Mouse (Mus musculus): Measurements from ENCODE around the gene Rpl6. TPM values are rescaled to one million over a fixed set of nuclear protein-coding genes. Genes with fewer than 3 reads are reported as not detected.

Gene Rpl6
- total RNA-seq (2021): 100 to 1,000 TPM; 382 to 446 TPM
- long read RNA-seq, experiment 1, transcript Rpl6-203 (2 exons, 565 nt): minor isoform, 5 of 353 reads
- long read RNA-seq, experiment 1, transcript Rpl6-201 (7 exons, 1,270 nt): major isoform, 292 of 353 reads
- long read RNA-seq, experiment 1, partial matches to known transcripts: 52 of 353 reads
- long read RNA-seq, experiment 1, other reads (novel, unspliced or antisense): 4 of 353 reads
- long read RNA-seq, experiment 2, transcript Rpl6-201 (7 exons, 1,270 nt): major isoform, 443 of 516 reads
- long read RNA-seq, experiment 2, partial matches to known transcripts: 67 of 516 reads
- long read RNA-seq, experiment 2, other reads (novel, unspliced or antisense): 1 of 516 reads

DNA sequence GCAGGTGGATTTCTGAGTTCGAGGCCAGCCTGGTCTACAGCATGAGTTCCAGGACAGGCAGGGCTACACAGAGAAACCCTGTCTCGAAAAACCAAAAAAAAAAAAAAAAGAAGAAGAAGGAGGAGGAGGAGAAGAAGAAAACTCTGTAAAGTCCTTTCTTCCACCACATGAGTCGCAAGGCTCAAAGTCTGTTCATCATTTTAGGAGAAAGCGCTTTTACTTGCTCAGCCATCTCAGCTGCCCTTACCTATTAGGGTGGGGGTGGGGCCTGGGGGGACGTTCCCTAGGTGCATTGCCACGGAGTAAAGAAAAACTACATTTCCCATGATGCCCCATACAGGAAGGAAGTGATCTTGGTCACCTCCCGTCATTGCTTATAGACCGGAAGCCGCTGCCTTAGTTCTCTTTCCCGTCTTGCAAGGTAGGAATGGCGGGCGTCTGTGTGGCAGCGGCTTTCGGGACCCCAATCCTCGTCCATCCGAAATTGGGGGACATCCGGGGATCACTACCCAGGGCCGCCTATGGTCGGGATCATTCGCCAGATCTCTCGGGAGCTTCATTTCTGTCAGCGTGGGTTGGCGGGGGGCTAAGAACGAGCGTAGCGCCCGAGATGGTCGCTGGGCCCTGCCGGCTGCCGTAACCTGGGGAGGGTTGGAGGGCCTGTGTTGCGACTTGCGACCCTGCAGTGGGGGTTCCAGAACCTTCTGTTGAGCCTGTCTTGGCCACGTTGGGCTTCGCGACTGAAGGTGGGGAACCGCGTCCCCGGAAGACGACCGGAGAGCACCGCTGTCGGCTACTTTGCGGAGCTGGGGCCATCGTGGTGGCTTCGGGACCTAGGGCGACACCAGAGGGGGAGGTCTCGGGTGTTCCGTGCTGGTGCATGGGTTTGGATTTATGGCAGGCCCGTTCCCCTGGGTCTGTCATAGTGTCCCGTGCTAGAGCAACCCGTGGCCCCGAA is at the start of gene Rpl6:
Rpl6 (plus strand) TSS at position 350 of the 958 bp plus-strand sequence.
- DNase-seq: peak; percentile 64 to 70
- intact Hi-C loops (cut with DNase I): loop anchor here (5.0 kb wide), 1 partner anchor 193 kb away; the partner anchor contains the start of gene Naa25

DNA sequence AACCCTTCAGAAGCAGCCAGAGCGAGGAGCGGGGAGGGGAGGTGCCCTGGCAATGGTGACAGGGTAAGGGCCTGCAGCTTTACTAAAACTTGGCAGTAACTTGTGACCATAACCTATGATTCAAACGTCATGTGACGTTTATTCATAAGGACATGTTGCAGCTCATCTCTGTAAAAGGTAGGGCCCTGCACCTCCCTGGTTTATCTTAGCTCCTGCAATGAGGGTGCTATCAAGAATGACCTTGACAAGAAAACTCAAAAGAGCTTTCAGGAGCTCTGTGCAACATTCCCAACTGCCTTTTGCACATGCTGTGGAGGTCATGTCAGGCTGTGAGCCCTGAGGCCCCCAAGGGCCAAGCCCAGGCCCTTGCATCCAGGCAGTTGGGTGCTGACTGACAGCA is 48.2 kb upstream of the Rpl6 start:
- DNase-seq: no peak
- intact Hi-C loops (cut with DNase I): no loop called here

DNA sequence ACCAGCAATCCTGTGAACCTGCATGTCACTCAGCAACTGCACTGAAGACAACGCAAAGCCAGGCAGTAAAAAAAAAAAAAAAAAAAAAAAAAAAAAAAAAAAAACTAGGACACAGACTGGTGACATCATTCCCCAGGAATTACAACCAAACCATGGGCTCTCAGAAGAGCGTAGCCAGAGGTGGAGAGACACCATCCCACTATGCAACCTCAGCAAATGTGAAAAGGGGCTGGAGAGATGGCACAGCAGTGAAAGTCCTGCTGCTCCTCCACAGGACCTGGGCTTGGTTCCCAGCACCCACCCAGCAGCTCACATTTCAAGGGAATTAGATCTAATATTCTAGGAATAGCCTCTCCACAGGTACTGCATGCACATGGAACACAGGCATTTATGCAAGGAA is 47.3 kb upstream of the Rpl6 start:
- intact Hi-C loops (cut with DNase I): no loop called here
- no peak for DNase-seq

DNA sequence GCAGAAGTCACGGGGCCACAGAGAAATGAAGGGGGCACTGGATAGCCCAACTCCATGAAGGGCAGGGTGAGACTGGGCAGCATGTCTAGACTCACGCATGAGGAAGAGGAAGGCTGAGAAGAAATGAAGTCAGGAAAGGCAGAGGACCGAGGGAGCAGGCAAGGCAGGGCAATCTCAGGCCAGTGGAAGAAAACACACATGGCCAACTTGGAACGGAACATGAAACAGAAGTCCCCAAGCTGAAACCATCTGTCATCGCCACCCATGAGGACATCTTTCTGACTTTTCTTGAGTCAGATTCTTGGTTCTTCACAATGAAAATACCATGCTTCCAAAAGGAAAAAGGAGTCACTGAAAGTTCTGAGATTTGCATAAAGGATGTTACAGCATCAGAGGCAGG is 46.8 kb upstream of the Rpl6 start:
- intact Hi-C loops (cut with DNase I): no loop called here
- no peak for DNase-seq

DNA sequence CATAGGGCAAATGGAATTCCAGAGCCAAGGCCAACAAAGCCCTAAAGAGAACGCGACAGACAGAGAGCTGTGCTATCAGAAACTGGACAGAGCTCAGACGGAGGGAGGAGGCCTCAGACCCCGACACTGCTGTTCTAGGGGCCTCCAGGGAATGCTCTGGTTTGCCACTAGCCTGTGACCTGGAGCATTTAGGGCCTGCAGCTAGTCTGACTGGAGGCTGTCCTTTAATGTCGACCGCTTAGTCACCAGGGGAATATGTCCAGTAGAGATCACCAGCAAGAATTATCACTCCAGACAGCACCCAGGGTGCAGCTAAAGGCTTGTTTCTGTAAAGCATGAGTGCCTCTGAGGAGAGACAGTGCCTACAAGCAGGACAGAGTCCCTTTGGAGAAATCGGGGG is 45.3 kb upstream of the Rpl6 start:
- DNase-seq: no peak
- intact Hi-C loops (cut with DNase I): no loop called here

DNA sequence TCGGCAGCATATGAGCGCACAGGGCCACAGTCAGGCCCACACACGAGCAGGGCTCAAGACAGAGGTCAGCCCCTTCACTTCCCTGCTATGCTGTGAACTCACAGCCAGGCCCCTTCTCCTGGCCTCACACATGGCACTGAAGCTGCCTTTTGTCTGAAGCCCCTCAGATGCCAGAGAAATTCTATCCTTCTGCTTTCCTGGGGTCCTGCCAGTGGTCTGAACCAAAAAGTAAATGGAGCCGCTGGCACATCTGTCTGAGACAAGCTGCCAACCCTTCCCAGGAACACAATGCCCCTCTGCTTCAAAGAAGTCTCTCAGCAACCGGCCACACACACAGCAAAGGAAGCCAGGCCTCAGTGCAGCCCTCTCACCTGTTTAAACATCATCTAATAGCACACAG is 42.0 kb upstream of the Rpl6 start:
- intact Hi-C loops (cut with DNase I): no loop called here
- DNase-seq: no peak

DNA sequence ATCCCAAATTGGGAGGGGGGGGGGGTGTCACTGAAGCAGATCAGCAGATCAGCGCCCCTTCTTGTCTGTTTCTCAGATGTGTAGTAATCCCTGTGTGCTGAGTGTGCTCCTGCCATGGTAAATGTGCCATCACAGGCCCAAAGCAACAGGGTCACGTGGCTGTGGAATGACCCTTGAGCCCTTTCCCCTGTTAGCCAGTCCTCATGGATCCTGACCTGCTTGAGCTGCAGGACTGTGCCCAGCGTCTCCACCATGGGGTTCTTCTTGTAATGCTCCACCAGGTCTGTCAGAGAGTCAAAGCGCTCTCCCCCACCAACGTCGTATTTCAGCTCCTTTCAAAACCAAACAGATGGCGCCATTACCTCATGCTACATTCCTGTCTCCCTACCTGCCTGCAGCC is 41.4 kb upstream of the Rpl6 start:
- DNase-seq: no peak
- intact Hi-C loops (cut with DNase I): no loop called here

DNA sequence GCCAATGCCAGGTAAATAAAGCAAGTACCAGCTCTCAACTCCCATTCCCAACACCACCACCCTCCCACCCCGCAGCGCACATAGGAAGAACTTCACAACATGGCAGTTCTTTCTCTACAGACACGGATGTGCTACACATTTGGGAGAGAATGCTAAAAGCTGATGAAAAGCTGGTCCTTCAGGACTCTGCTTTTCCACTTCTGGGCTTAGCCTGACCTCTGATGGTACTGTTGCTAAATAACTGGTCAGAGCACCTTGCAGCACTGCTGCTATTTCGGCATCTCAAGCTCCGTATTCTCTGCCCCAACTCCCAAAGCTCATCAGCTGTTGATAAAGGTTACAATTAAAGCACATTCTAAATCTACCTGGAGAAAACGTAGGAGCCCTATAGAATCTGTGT is 37.4 kb upstream of the Rpl6 start:
- intact Hi-C loops (cut with DNase I): no loop called here
- no peak for DNase-seq

DNA sequence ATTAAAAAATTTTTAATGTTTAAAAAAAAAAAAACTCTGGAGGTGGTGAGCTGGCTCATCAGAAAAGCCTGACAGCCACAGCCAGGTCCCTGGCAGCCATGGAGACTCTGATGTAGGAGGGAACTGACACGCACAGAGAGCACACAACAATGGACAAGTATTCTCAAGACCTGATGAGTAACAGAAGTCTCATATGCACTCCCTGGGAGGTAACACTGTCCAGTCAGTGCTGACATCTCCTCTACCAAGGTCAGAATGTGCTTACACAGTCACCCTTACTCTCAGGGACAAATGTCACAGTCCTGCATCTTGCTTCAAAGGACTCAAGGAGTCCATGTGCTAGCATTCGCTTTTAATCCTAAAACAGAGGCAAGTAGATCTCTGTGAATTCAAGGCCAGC is 34.7 kb upstream of the Rpl6 start:
- intact Hi-C loops (cut with DNase I): no loop called here

DNA sequence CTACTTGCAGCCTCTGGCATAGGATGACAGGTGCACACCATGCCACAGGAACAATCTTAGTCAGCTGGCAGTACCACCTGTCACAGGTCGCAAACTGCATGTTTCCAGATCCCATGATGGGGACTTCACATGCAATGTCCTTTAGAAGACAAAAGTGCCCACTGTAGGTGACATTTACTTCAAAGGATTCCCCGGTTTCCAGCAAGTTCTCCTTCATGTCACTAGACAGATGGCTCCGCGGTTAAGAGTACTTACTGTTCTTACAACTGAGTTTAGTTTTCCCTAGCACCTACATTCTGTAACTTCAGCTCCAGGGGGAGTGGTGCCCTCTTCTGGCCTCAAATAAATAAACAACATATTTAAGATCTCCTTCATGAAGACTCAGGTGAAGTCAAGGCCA is 31.4 kb upstream of the Rpl6 start:
- DNase-seq: no peak

More for the DNA sequence above, 34.7 kb upstream of the Rpl6 start:
- DNase-seq: no peak

DNA sequence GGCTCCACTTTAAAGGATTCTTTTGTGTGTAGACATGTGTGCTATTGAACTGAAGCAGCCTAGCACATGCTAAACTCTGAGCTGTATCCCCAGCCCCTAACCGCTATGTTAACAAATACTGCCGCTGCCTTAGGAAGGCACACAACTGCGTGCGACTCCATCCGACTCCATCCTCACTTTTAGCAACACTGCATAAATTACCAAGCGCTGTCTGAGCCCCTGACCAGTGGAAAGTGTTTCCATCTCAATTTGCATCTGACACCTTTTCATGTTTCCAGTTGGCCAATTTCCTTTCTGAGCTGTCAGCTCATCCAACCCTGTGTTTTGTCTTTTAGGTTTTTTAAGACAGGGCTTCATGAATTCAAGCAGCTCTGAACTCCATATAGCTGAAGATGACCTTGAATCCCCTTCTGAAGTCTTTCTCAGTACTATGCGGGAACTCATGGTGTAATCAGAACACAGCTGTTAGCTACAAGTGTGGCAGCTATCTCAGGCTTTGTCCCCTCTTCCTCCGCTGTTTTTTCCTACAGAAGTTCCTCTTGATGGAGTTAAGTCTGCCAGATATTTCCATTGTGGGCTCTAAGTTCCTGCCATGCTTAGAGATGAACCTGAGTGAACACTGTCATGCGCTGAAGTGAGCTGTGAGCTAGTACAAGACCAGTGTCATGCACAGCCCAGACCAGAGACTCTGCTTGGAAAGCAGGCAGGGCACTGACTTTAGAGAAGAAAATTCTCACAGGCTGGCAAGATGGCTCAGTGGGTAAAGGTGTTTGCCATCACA is 25.0 kb upstream of the Rpl6 start:
- DNase-seq: no peak
- intact Hi-C loops (cut with DNase I): no loop called here

More for the DNA sequence above, 31.4 kb upstream of the Rpl6 start:
- intact Hi-C loops (cut with DNase I): loop anchor here (2.0 kb wide), 1 partner anchor 218 kb away; no protein-coding TSS in a partner anchor

DNA sequence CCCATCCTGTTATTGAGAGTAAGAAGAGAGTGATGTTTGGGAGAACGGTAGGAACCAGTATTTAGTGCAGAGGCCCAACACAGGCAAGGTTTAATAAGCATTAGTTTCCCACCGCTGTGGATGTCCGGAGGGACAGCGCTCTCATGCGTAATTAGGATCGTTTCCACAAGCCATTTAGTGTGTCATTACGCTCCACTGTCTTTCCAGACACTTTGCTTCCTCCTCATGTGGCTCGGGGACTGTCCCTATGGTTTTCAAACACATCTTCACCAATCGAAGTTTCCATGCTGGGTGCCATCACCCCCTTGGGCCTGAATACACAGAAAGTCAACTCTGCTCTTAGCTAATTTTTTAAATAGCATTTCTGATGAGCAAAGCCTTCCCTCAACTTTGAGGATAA is 21.0 kb upstream of the Rpl6 start:
- no peak for DNase-seq
- intact Hi-C loops (cut with DNase I): no loop called here

DNA sequence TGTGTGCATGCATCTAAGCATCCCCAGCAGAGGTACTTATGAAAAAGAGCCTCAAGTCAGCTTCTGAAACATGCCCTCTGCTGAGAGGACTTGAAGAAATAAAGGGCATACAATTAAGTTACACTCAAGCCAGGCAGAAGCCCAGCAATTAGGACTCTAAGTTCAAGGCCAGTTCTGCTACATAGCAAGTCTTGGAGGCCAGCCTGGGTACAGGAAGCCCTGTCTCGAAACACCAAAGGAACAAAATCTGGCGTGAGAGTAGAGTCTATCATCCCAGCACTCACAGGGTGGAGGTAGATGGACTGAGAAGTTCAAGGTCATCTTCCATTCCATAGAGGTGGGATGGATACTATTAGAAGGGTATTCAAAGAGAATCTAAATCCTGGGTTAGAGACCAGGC is 19.9 kb upstream of the Rpl6 start:
- DNase-seq: no peak
- intact Hi-C loops (cut with DNase I): no loop called here

DNA sequence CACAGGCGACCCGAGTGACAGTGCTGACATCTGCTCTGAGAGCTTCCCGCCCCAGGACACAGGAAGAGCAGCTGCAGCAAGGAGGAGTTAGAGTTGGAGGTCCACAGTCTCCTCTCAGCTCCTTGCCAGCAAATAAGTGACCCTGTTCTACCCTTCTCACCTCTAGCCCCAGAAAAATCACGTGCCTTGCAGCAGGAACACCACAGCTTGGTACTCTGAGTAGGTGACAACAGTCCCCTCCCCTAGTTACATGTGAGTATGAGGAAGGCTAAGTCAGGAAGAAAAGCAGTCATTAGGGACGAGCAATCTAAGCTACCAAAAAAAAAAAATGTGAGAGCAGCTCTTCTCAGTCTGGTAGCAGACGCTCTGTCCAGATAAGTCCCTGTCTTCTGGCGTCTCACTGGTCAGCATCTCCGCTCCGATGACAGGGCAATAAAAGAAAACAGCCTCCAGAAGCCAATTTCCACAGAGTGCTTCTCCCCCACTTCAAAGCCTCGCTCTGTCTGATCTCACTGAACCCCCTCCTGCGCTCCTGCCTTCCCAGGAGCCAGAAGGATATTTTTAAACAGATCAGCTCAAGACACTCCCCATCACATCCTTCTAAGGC is 19.2 kb upstream of the Rpl6 start:
- intact Hi-C loops (cut with DNase I): no loop called here
- no peak for DNase-seq

DNA sequence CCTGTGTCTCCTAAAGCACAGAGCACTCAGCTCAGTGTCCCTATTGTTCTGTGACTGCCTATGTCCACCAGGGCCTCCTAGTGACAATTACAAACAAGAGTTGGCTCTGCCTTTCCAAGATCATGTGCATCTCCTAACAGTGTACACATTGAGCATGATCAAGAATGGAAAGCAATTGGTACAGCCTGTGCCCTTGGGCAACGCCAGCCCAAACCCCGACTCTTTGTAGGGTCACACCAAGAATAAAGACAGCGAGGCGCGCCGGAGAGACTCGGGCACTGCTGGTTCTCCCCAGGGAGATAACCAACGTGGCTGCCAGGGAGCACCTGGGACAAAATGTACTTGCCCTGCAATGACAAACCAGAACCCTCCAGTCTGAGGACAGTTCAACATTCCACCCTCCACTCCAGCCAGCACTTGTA is 16.7 kb upstream of the Rpl6 start:
- DNase-seq: peak in 1 of 2 experiments; percentile 40
- intact Hi-C loops (cut with DNase I): no loop called here

DNA sequence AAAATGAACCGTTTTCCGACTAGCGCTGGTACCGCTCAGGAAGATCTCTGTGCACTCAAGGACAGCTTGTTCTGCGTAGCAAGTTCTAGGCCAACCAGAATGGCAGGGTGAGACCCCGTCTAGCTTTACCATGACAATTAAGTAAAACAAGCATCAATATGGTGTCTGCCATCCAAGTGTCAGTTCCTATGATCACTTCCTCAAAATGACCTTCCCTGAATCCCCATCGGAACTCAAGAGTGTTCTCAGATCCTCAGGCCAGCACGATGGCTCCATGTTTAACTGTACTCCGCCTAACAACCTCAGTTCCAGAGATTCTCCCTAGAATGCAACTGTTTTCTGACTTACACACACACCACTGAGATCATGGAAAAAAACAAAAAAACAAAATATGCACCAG is 16.0 kb upstream of the Rpl6 start:
- intact Hi-C loops (cut with DNase I): no loop called here
- DNase-seq: no peak

DNA sequence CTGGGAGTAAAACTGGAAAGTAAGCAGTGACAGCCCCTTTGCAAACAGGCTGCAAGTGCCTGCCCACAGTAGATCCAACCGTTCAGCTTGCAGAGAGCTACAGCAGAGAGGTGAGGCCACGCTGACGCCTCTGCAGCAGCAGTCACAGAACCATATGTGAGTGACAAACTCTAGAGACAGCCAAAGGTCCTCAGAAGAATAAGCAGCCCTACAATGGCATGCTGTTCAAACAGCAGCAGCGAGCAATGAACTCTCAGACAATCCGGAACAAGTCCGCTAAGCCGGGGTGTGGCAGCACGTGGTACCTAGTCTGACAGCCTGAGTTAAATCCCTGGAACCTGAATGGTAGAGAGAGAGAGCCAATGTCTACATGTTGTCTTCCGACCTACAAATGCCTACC is 15.1 kb upstream of the Rpl6 start:
- intact Hi-C loops (cut with DNase I): no loop called here
- DNase-seq: no peak

DNA sequence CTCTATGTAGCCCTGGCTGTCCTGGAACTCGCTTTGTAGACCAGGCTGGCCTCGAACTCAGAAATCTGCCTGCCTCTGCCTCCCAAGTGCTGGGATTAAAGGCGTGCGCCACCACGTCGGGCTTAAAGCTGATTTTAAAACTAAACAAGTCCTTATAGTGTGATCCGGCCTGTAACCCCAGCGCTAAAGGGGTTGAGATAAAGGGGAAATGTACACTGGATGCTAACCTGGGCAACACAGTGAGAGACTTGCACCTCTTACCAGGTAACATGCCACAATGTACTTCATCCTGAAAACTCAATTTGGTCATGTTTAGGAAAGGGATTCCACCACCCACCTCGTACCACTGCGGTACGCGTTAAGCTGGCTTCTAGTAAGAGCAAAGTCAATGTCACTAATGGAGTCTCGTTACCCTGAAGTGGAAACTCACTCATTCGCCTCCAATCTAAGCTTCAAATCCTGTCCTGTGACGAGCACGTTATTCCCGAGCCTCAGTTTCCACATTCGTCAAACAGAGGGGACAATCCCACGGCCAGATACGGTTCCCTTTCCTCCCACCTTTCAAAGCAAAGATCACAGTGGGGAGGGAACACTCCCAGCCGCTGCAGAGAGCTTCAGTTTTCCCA is 14.0 kb upstream of the Rpl6 start:
- intact Hi-C loops (cut with DNase I): no loop called here
- DNase-seq: no peak

DNA sequence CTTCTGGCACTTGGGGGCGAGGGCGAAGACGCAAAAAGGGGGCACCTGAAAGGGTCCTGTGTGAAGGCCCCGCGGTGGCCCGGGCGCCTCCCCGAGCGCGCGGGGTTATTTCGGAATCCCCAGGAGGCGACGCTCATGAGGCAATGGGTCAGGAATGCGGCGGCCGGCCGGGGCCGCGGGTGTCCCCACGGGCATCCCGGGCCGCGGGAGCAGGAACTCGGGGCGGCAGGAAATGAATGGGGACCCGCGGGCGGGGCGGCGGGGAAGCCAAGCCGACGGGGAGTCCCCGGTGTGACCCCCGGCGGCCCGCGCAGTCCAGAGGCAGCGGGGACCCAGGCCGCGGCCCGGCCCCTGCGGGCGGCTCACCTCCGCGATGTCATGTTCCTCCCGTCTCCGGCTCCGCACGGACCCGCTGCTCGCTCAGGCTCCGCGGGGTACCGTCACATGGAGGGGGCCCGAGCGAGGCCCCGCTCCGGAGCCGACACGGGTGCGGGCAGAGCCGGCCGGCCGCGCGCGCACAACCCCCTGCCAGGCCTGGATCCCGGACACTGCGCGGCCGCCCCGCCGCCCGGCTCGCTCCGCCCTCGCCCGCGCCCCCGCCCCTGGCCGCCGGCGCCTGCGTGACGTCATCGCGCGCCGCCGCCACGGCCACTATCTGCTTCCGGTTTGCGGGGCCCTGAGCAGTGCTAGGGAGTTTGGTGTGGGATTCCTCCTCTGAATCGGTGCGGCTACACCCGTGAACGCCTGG is 13.3 kb upstream of the Rpl6 start, which contains the start of gene Ptpn11:
Ptpn11 (minus strand) TSS at position 562 of the 748 bp plus-strand sequence.
- peak; percentile 74 to 81 for DNase-seq
- intact Hi-C loops (cut with DNase I): no loop called here

Data from gastrocnemius, postnatal 36 days (tissue).